Mouse (Mus musculus) liver, embryonic 14.5 days (tissue): Measurements from ENCODE around the gene Dock2. TPM values are rescaled to one million over a fixed set of nuclear protein-coding genes. Genes with fewer than 3 reads are reported as not detected.

Experiments used
- ATAC-seq: fragments of 200-750 bp; cut with Nextera tagmentation; 2 replicates; pipeline ENCODE4 v1.8.0; 2017; ENCODE audit warnings: moderate number of reproducible peaks, mild to moderate bottlenecking, moderate library complexity; ENCODE audit not compliant: insufficient read depth
- DNase-seq, 3 experiments: peaks; one replicate each; pipeline ENCODE4 v3.0.0-alpha.2; 2012 to 2013; ENCODE audit warnings: low read depth in 3 of 3, low spot score in 3 of 3
- H3K27ac ChIP-seq: fragments of 300-500 bp; sonication (generic); 2 replicates; pipeline ENCODE4 v1.5.1; 2014; ENCODE audit warnings: moderate library complexity, mild to moderate bottlenecking, control low read depth, inconsistent platforms
- H3K27me3 ChIP-seq: fragments of 300-500 bp; sonication (generic); 2 replicates; pipeline ENCODE4 v1.6.1; 2014; ENCODE audit warnings: mild to moderate bottlenecking, low read length, moderate library complexity; ENCODE audit not compliant: control insufficient read depth, insufficient read depth
- H3K36me3 ChIP-seq: fragments of 300-500 bp; sonication (generic); replicated peaks from 2 replicates; pipeline ENCODE4 v1.6.1; 2014; ENCODE audit warnings: low read depth; ENCODE audit not compliant: control insufficient read depth, insufficient read depth
- H3K4me1 ChIP-seq, 2 experiments: fragments of 200-500 bp in 1 of 2; fragments of 300-500 bp in 1 of 2; sonication (generic) in 1 of 2; replicated peaks; 2 replicates each; pipeline ENCODE4 v1.6.1; 2012 to 2014; ENCODE audit warnings: antibody characterized with exemption in 1 of 2, inconsistent platforms in 1 of 2, low read length in 1 of 2; ENCODE audit not compliant: control insufficient read depth in 2 of 2, insufficient read depth in 2 of 2
- H3K4me2 ChIP-seq: fragments of 300-500 bp; sonication (generic); 2 replicates; pipeline ENCODE4 v1.6.1; 2014; ENCODE audit warnings: low read depth, mild to moderate bottlenecking, control low read depth, moderate library complexity
- H3K4me3 ChIP-seq, 2 experiments: fragments of 200-500 bp in 1 of 2; fragments of 300-500 bp in 1 of 2; sonication (generic) in 1 of 2; 2 replicates each; pipeline ENCODE4 v1.5.1; 2012 to 2014; ENCODE audit warnings: low read depth in 2 of 2, low read length in 2 of 2, mild to moderate bottlenecking in 2 of 2, control low read depth in 1 of 2, inconsistent platforms in 1 of 2, moderate library complexity in 1 of 2; ENCODE audit not compliant: insufficient read depth in 1 of 2
- H3K9ac ChIP-seq: fragments of 300-500 bp; sonication (generic); replicated peaks from 2 replicates; pipeline ENCODE4 v1.6.1; 2014; ENCODE audit warnings: mild to moderate bottlenecking, control low read depth, moderate library complexity
- H3K9me3 ChIP-seq: fragments of 300-500 bp; sonication (generic); 2 replicates; pipeline ENCODE4 v1.6.1; 2016; ENCODE audit warnings: low read length, mixed read lengths; ENCODE audit not compliant: control insufficient read depth
- CTCF ChIP-seq: IDR thresholded peaks from 2 replicates; pipeline ENCODE4 v1.5.1; 2016; ENCODE audit warnings: antibody characterized with exemption, low read depth, control low read depth
- EP300 ChIP-seq: IDR thresholded peaks from 2 replicates; pipeline ENCODE4 v1.6.1; 2016; ENCODE audit warnings: antibody characterized with exemption, low read depth
- WGBS: fragments of 180-500 bp; shearing (Covaris S2); extraction: QIAGEN DNeasy Blood & Tissue Kit; methylation state at CpG from one replicate; pipeline ENCODE4 v1.1.7; 2014; ENCODE audit not compliant: insufficient replicate concordance; 5-methylcytosine and 5-hydroxymethylcytosine counted together
- polyA plus RNA-seq, 2 experiments: library from polyadenylated mRNA; depleted of rRNA in 1 of 2; stranded (reverse) in 1 of 2; unstranded in 1 of 2; fragments of >200 nt; fragmentation: Nextera tagmentation in 1 of 2; extraction: Ambion mirVana in 1 of 2; gene quantifications; 2 replicates each; pipeline versions ENCODE4 v1.2.1 to v1.2.3; 2012 to 2014

The Dock2 gene
- polyA plus RNA-seq, 2 experiments: 2.1 to 2.6 TPM

- Histone ChIP-seq H3K27me3 (no peaks in the 10 kb centered on the region), H3K36me3 (no peaks in the 10 kb centered on the region), H3K9ac (no peak overlapping the region), H3K27ac (no peak overlapping the region), H3K4me2 (no peak overlapping the region), H3K4me3 (no peak overlapping the region), H3K9me3 (no peaks in the 10 kb centered on the region), H3K4me1 (peaks cover 0 to 4% of the 10 kb centered on the region in 2 experiments; a peak in 2 of 4 replicates)
- DNase-seq: no peak
- 13% methylated on average over 2 of the region's 2 CpGs for WGBS
- no peak for ATAC-seq
- TF ChIP-seq CTCF (no peak), EP300 (no peak)
Measured at GRCm38 (mm10) chr11:34398555-34398954, 385.1 kb downstream of the Dock2 start.

- Histone ChIP-seq H3K9ac (no peak overlapping the region), H3K4me3 (no peak overlapping the region), H3K4me2 (no peak overlapping the region), H3K27ac (no peak overlapping the region), H3K4me1 (peaks cover 0 to 4% of the 10 kb centered on the region in 2 experiments; a peak in 2 of 4 replicates), H3K9me3 (no peaks in the 10 kb centered on the region), H3K27me3 (no peaks in the 10 kb centered on the region), H3K36me3 (no peaks in the 10 kb centered on the region)
- TF ChIP-seq CTCF (no peak), EP300 (no peak)
- ATAC-seq (no peak), DNase-seq (no peak)
- WGBS: 56% methylated on average over 5 of the region's 5 CpGs
Measured at GRCm38 (mm10) chr11:34397661-34398060, 386.0 kb downstream of the Dock2 start.

- H3K4me3 ChIP-seq: no peak overlapping the region
- no peak overlapping the region for H3K27ac ChIP-seq
- H3K4me1 ChIP-seq: peaks cover 0 to 4% of the 10 kb centered on the region in 2 experiments; a peak in 2 of 4 replicates
- no peak for ATAC-seq
- no peaks in the 10 kb centered on the region for H3K9me3 ChIP-seq
- H3K4me2 ChIP-seq: no peak overlapping the region
- no peak overlapping the region for H3K9ac ChIP-seq
- DNase-seq: no peak
- WGBS: 25% methylated on average over 3 of the region's 3 CpGs
- TF ChIP-seq CTCF (no peak), EP300 (no peak)
- no peaks in the 10 kb centered on the region for H3K36me3 ChIP-seq
- H3K27me3 ChIP-seq: no peaks in the 10 kb centered on the region
Measured at GRCm38 (mm10) chr11:34395802-34396201, 387.9 kb downstream of the Dock2 start.

GRCm38 (mm10) chr11:34392105-34392504 lies 391.6 kb downstream of the Dock2 start:
- H3K9me3 ChIP-seq: no peaks in the 10 kb centered on the region
- ATAC-seq: no peak
- no peaks in the 10 kb centered on the region for H3K36me3 ChIP-seq
- no peak overlapping the region for H3K9ac ChIP-seq
- 47% methylated on average over 4 of the region's 4 CpGs for WGBS
- no peak for TF ChIP-seq CTCF
- no peak for TF ChIP-seq EP300
- no peak overlapping the region for H3K4me3 ChIP-seq
- no peaks in the 10 kb centered on the region; a peak in 1 of 4 replicates for H3K4me1 ChIP-seq
- H3K27me3 ChIP-seq: no peaks in the 10 kb centered on the region
- H3K4me2 ChIP-seq: no peak overlapping the region
- H3K27ac ChIP-seq: no peak overlapping the region
- DNase-seq: no peak

- DNase-seq (no peak), ATAC-seq (no peak)
- Histone ChIP-seq H3K4me2 (no peak overlapping the region), H3K9me3 (no peaks in the 10 kb centered on the region), H3K27ac (no peak overlapping the region), H3K4me1 (no peaks in the 10 kb centered on the region; a peak in 1 of 4 replicates), H3K27me3 (no peaks in the 10 kb centered on the region), H3K4me3 (no peak overlapping the region), H3K36me3 (no peaks in the 10 kb centered on the region), H3K9ac (no peak overlapping the region)
- 53% methylated on average over 6 of the region's 6 CpGs for WGBS
- TF ChIP-seq EP300: no peak
- no peak for TF ChIP-seq CTCF
Measured at GRCm38 (mm10) chr11:34389261-34390116, 394.2 kb downstream of the Dock2 start.
